Mouse (Mus musculus): ENCODE measurements around the gene Bnip3. TPM values are rescaled to one million over a fixed set of nuclear protein-coding genes. Genes with fewer than 3 reads are reported as not detected.

Bnip3 gene
- total and polyA plus RNA-seq, 2 experiments from 2014 or later, result 142 to 231 TPM

- no peaks in the 10 kb centered on the region for H3K36me3 ChIP-seq (ENCODE audit: insufficient read depth, low read length)
- no peaks in the 10 kb centered on the region for H3K4me1 ChIP-seq (ENCODE audit: insufficient read depth, low read length)
- H3K27ac ChIP-seq (ENCODE audit: low read depth, low read length), result peak overlapping the region; percentile 92; the same call in 1 of the 2 replicates
- DNase-seq (ENCODE audit: low spot score), result no peak
- H3K4me2 ChIP-seq (ENCODE audit: low read depth, low read length, poor library complexity, severe bottlenecking), result peak overlapping the region; percentile 65
- ATAC-seq (ENCODE audit: low FRiP score), result no peak
- peak overlapping the region; percentile 75; the same call in 1 of the 2 replicates for H3K4me3 ChIP-seq (ENCODE audit: low read depth, low read length)
- peaks cover 18% of the 10 kb centered on the region; the same call in 1 of the 2 replicates for H3K27me3 ChIP-seq (ENCODE audit: insufficient read depth, low read length)
- 93% methylated on average over 1 of the region's 1 CpGs for WGBS
- H3K9ac ChIP-seq (replicated peaks; ENCODE audit: low read length, poor library complexity, severe bottlenecking), result no peak overlapping the region
- H3K9me3 ChIP-seq (ENCODE audit: low read length), result no peaks in the 10 kb centered on the region
- TF ChIP-seq CTCF (IDR thresholded peaks at IDR 0.05), result no peak
Measured at GRCm38 (mm10) chr7:138942301-138942700, 33.0 kb upstream of the Bnip3 start.

DNA sequence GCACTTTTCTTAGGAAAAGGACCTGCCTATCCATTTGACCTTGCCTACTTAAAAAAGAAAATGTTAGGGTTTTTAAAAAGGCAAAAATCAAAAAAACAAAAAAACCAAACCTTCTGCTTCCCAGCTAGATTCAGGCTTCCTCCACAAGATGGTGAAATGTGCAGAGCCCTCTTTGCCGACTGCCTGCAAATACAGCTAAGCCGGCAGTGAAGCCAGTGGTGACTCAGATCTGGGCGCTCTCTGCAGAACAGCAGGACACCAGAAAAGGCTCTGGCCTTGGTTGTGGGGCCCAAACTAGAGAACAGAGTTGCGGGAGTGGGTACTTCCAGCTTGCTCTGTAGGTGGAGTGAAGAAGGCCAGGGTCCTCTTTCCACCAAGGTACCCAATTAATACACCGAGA is 32.3 kb upstream of the Bnip3 start:
- Histone ChIP-seq H3K4me2 (ENCODE audit: low read depth, low read length, poor library complexity, severe bottlenecking) (peak overlapping the region; percentile 65), H3K9me3 (ENCODE audit: low read length) (no peaks in the 10 kb centered on the region), H3K36me3 (ENCODE audit: insufficient read depth, low read length) (no peaks in the 10 kb centered on the region), H3K9ac (replicated peaks; ENCODE audit: low read length, poor library complexity, severe bottlenecking) (peak overlapping the region; percentile 90), H3K4me1 (ENCODE audit: insufficient read depth, low read length) (no peaks in the 10 kb centered on the region), H3K27me3 (ENCODE audit: insufficient read depth, low read length) (peaks cover 18% of the 10 kb centered on the region; the same call in 1 of the 2 replicates), H3K27ac (ENCODE audit: low read depth, low read length) (peak overlapping the region; percentile 92), H3K4me3 (ENCODE audit: low read depth, low read length) (peak overlapping the region; percentile 75)
- DNase-seq (ENCODE audit: low spot score) (peak; percentile 19), ATAC-seq (ENCODE audit: low FRiP score) (no peak)
- peak; percentile 14; the same call in 1 of the 2 replicates for TF ChIP-seq CTCF (IDR thresholded peaks at IDR 0.05)
- 23% methylated on average over 5 of the region's 5 CpGs for WGBS

DNA sequence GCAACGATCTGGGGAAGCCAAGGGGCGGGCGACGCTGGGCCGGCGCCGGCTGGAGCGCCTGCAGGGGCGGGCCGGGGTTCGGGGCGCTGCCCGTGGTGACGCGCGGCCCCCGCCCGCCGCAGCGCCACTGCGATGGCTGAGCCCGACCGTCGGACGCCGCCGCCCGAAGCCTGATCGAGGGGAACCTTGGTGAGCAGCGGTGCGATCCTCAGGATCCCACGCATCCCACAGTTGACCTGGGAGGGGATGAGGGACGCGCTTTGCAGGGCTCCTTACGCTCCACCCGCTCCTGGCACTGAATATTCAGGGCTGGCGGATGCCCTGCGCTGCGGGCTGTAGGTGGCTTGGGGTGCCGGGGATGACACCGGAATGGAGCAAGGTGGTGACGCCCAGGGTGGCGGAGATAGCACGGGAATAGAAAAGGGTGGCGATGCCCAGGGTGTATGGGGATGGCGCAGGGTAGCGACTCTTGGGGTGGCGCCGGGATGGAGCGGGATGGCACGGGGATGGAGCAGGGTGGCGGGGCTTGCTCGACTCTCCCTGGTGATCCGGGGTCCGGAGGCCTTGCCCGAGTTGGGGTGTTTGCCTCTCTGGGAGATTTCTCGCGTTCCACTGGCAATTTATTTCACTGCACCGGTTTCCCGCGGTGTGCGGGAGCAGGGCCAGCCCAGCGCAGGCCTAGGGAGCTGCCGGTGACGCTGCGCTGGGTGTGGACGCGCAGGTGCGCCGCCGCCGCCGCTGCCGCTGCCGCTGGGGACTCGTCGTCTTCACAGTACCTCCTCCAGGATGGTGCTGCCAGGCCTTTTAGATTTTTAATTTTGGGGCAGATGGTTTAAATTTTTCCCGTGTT is 31.5 kb upstream of the Bnip3 start, which contains the start of gene Jakmip3:
Gene Jakmip3 (plus strand): TSS at position 119 of the 850 bp plus-strand sequence.
- Histone ChIP-seq H3K27ac (ENCODE audit: low read depth, low read length) (peak within 1 kb of the TSS; percentile 92), H3K4me3 (ENCODE audit: low read depth, low read length) (peak within 1 kb of the TSS; percentile 75), H3K9me3 (ENCODE audit: low read length) (no peaks in the 10 kb centered on the region), H3K36me3 (ENCODE audit: insufficient read depth, low read length) (no peaks in the 10 kb centered on the region), H3K4me2 (ENCODE audit: low read depth, low read length, poor library complexity, severe bottlenecking) (peak within 1 kb of the TSS; percentile 65), H3K9ac (replicated peaks; ENCODE audit: low read length, poor library complexity, severe bottlenecking) (peak within 1 kb of the TSS; percentile 90), H3K27me3 (ENCODE audit: insufficient read depth, low read length) (peaks cover 18% of the 10 kb centered on the region; the same call in 1 of the 2 replicates), H3K4me1 (ENCODE audit: insufficient read depth, low read length) (no peaks in the 10 kb centered on the region)
- TF ChIP-seq CTCF (IDR thresholded peaks at IDR 0.05), result no peak
- under 1% methylated on average over 78 of the region's 78 CpGs for WGBS
- ATAC-seq (ENCODE audit: low FRiP score), result peak; percentile 74
- peak; percentile 45 for DNase-seq (ENCODE audit: low spot score)

DNA sequence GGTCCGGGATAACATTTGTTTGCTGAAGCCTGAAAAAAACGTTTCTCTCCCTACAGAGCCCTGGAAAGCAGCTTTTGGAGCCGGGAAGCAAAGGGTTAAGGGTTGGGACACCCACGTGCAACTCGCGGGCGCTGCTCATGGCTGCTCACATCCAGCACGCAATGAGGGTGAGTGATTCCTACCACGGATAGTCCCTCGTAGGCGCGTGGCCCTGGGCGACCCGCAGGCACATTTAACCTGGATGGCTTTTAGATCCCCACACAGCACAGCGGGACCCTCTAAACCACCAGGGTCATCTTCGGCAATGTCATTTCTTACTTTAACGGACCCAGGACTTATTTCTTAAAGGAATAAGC is 30.9 kb upstream of the Bnip3 start:
- Histone ChIP-seq H3K36me3 (ENCODE audit: insufficient read depth, low read length) (no peaks in the 10 kb centered on the region), H3K27ac (ENCODE audit: low read depth, low read length) (peak overlapping the region; percentile 92), H3K4me3 (ENCODE audit: low read depth, low read length) (peak overlapping the region; percentile 75), H3K9ac (replicated peaks; ENCODE audit: low read length, poor library complexity, severe bottlenecking) (peak overlapping the region; percentile 90), H3K4me2 (ENCODE audit: low read depth, low read length, poor library complexity, severe bottlenecking) (peak overlapping the region; percentile 65), H3K4me1 (ENCODE audit: insufficient read depth, low read length) (no peaks in the 10 kb centered on the region), H3K9me3 (ENCODE audit: low read length) (no peaks in the 10 kb centered on the region), H3K27me3 (ENCODE audit: insufficient read depth, low read length) (peaks cover 18% of the 10 kb centered on the region; the same call in 1 of the 2 replicates)
- TF ChIP-seq CTCF (IDR thresholded peaks at IDR 0.05), result no peak
- 2% methylated on average over 17 of the region's 17 CpGs for WGBS
- DNase-seq (ENCODE audit: low spot score) (peak; percentile 78), ATAC-seq (ENCODE audit: low FRiP score) (peak; percentile 84)

- no peak for ATAC-seq (ENCODE audit: low FRiP score)
- Histone ChIP-seq H3K9ac (replicated peaks; ENCODE audit: low read length, poor library complexity, severe bottlenecking) (no peak overlapping the region), H3K4me2 (ENCODE audit: low read depth, low read length, poor library complexity, severe bottlenecking) (no peak overlapping the region), H3K27ac (ENCODE audit: low read depth, low read length) (no peak overlapping the region), H3K9me3 (ENCODE audit: low read length) (no peaks in the 10 kb centered on the region), H3K4me3 (ENCODE audit: low read depth, low read length) (no peak overlapping the region), H3K4me1 (ENCODE audit: insufficient read depth, low read length) (no peaks in the 10 kb centered on the region), H3K27me3 (ENCODE audit: insufficient read depth, low read length) (peaks cover 18% of the 10 kb centered on the region; the same call in 1 of the 2 replicates), H3K36me3 (ENCODE audit: insufficient read depth, low read length) (no peaks in the 10 kb centered on the region)
- no peak for TF ChIP-seq CTCF (IDR thresholded peaks at IDR 0.05)
- no peak for DNase-seq (ENCODE audit: low spot score)
- 79% methylated on average over 7 of the region's 7 CpGs for WGBS
Measured at GRCm38 (mm10) chr7:138938991-138939390, 29.7 kb upstream of the Bnip3 start.

DNA sequence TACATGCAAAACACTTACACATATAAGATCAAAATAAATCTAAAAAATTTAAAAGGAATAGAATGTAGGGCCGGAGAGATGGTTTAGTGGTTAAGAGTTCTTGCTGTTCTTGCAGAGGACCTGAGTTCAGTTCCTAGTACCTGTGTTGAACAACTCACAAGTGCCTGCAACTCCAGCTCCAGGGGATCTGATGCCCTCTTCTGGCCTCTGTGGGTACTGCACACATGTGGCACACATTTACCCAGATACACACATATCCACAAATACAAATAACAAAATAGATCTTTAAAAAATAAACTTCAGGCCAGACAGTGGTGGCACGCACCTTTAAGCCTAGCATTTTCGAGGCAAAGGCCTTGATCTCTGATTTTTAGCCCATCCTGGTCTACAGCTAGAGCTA is 25.2 kb upstream of the Bnip3 start:
- H3K9me3 ChIP-seq (ENCODE audit: low read length), result no peaks in the 10 kb centered on the region
- no peak overlapping the region for H3K4me3 ChIP-seq (ENCODE audit: low read depth, low read length)
- H3K4me2 ChIP-seq (ENCODE audit: low read depth, low read length, poor library complexity, severe bottlenecking), result no peak overlapping the region
- H3K4me1 ChIP-seq (ENCODE audit: insufficient read depth, low read length), result no peaks in the 10 kb centered on the region
- DNase-seq (ENCODE audit: low spot score) (no peak), ATAC-seq (ENCODE audit: low FRiP score) (no peak)
- TF ChIP-seq CTCF (IDR thresholded peaks at IDR 0.05), result 0 out of 2 replicates have a peak, but pooled peaks have one; percentile 23
- no peak overlapping the region for H3K27ac ChIP-seq (ENCODE audit: low read depth, low read length)
- WGBS, result 90% methylated on average over 3 of the region's 3 CpGs
- no peaks in the 10 kb centered on the region for H3K36me3 ChIP-seq (ENCODE audit: insufficient read depth, low read length)
- no peak overlapping the region for H3K9ac ChIP-seq (replicated peaks; ENCODE audit: low read length, poor library complexity, severe bottlenecking)
- 0 out of 2 replicates have a peak, but pooled peaks cover 11% of the 10 kb centered on the region for H3K27me3 ChIP-seq (ENCODE audit: insufficient read depth, low read length)
